Mouse (Mus musculus): ENCODE measurements around the gene Gm21962. TPM values are rescaled to one million over a fixed set of nuclear protein-coding genes. Genes with fewer than 3 reads are reported as not detected.

Gene Gm21962
- polyA plus RNA-seq, 1 experiment from 2014 or later: not detected

Small RNAs within 50 kb of the gene (microRNA-seq; reads per million reads assigned to microRNA genes)
- gene Gm22468: not detected

Other genes with a start within 250 kb of the Gm21962 start
- gene Ddit4l, start 49.9 kb upstream of the Gm21962 start, polyA plus RNA-seq (2015; fragmentation: Nextera tagmentation; extraction: Ambion mirVana): 5.8 and 7.0 TPM in 2 replicates
- gene H2afz, start 193.0 kb downstream of the Gm21962 start, polyA plus RNA-seq (2015; fragmentation: Nextera tagmentation; extraction: Ambion mirVana): 920 and 981 TPM in 2 replicates
- gene Dnajb14, start 196.2 kb downstream of the Gm21962 start, polyA plus RNA-seq (2015; fragmentation: Nextera tagmentation; extraction: Ambion mirVana): 9.5 and 10.5 TPM in 2 replicates
- 100 and 108 TPM in 2 replicates for gene Lamtor3, start 247.0 kb downstream of the Gm21962 start, polyA plus RNA-seq (2015; fragmentation: Nextera tagmentation; extraction: Ambion mirVana)